Mouse (Mus musculus) liver, embryonic 11.5 days (tissue): ENCODE measurements at regions not wholly inside any gene's neighbourhood (a gene's known extent, or its start where the extent isn't known, plus 50 kb on each side); places are given as distances from the start of the nearest gene placed in this dataset.
A peak's percentile ranks its signal among the peaks of the same experiment; 100 is the strongest.

Experiments
- ATAC-seq: fragments of 200-750 bp; cut with Nextera tagmentation; replicated peaks from 2 replicates; pipeline ENCODE4 v1.8.0; 2017; ENCODE audit warnings: moderate number of reproducible peaks, mild to moderate bottlenecking, moderate TSS enrichment, moderate library complexity; ENCODE audit not compliant: low FRiP score
- DNase-seq: peaks from one replicate; pipeline ENCODE4 v3.0.0-alpha.2; 2017; ENCODE audit warnings: low spot score
- H3K27ac ChIP-seq: fragments of 300-500 bp; sonication (generic); 2 replicates; pipeline ENCODE4 v1.5.1; 2014; ENCODE audit warnings: mild to moderate bottlenecking, low read depth, low read length, control low read depth
- H3K27me3 ChIP-seq: fragments of 300-500 bp; sonication (generic); replicated peaks from 2 replicates; pipeline ENCODE4 v1.6.1; 2014; ENCODE audit warnings: low read length, mixed read lengths; ENCODE audit not compliant: control insufficient read depth, insufficient read depth
- H3K36me3 ChIP-seq: fragments of 300-500 bp; sonication (generic); 2 replicates; pipeline ENCODE4 v1.6.1; 2014; ENCODE audit warnings: mild to moderate bottlenecking, low read length, moderate library complexity, mixed read lengths; ENCODE audit not compliant: control insufficient read depth, insufficient read depth
- H3K4me1 ChIP-seq: fragments of 300-500 bp; sonication (generic); replicated peaks from 2 replicates; pipeline ENCODE4 v1.6.1; 2014; ENCODE audit warnings: low read length, mixed read lengths; ENCODE audit not compliant: control insufficient read depth, insufficient read depth
- H3K4me2 ChIP-seq: fragments of 300-500 bp; sonication (generic); 2 replicates; pipeline ENCODE4 v1.6.1; 2014; ENCODE audit warnings: mild to moderate bottlenecking, control low read depth, moderate library complexity
- H3K4me3 ChIP-seq: fragments of 300-500 bp; sonication (generic); 2 replicates; pipeline ENCODE4 v1.5.1; 2014; ENCODE audit warnings: low read depth, low read length, control low read depth
- H3K9ac ChIP-seq: fragments of 300-500 bp; sonication (generic); 2 replicates; pipeline ENCODE4 v1.6.1; 2014; ENCODE audit warnings: low read depth, low read length, control low read depth
- H3K9me3 ChIP-seq: fragments of 300-500 bp; sonication (generic); 2 replicates; pipeline ENCODE4 v1.6.1; 2016; ENCODE audit warnings: low read length, inconsistent platforms, mixed read lengths; ENCODE audit not compliant: control insufficient read depth
- WGBS: fragments of 180-500 bp; shearing (Covaris S2); extraction: QIAGEN DNeasy Blood & Tissue Kit; methylation state at CpG from one replicate; pipeline ENCODE4 v1.1.7; 2014; 5-methylcytosine and 5-hydroxymethylcytosine counted together

GRCm38 (mm10) chr13:102315921-102316692 is 377.3 kb upstream of the Cd180 start:
- H3K9ac ChIP-seq: no peak overlapping the region
- DNase-seq (no peak), ATAC-seq (no peak)
- H3K4me3 ChIP-seq: no peak overlapping the region
- H3K27ac ChIP-seq: no peak overlapping the region
- H3K4me2 ChIP-seq: no peak overlapping the region
- H3K4me1 ChIP-seq: no peaks in the 10 kb centered on the region
- no peaks in the 10 kb centered on the region for H3K9me3 ChIP-seq
- no peaks in the 10 kb centered on the region for H3K36me3 ChIP-seq
- no peaks in the 10 kb centered on the region for H3K27me3 ChIP-seq
- WGBS: 80% methylated on average over 3 of the region's 3 CpGs

DNA sequence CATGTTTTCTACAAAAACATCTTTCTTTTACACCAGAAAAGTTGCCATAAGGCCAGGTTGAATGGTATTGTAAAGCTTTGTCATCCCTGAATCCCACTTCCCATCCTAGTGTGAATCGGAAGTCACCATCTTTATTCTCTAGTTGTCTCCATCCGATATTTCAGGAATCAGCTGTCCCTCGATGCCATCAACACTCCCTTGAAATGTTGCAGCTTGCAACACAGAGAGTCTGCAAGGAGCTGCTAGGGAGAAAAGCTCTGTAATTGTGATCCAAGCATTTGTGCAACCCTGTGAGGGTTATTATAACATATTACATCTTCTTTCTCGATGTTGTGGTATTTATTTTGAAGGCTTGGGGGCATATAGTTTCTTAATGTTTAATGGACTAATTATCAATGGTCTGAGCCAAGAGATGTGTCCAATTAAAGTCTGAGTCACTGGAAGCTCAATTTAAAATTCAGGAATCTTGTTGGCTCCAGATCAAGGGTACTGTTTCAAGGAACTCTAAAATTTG is 374.4 kb upstream of the Cd180 start:
- DNase-seq: no peak
- no peaks in the 10 kb centered on the region for H3K9me3 ChIP-seq
- H3K9ac ChIP-seq: no peak overlapping the region
- H3K4me1 ChIP-seq: no peaks in the 10 kb centered on the region
- no peak overlapping the region for H3K4me3 ChIP-seq
- no peaks in the 10 kb centered on the region for H3K27me3 ChIP-seq
- no peak for ATAC-seq
- H3K4me2 ChIP-seq: no peak overlapping the region
- WGBS: 86% methylated on average over 4 of the region's 4 CpGs
- H3K27ac ChIP-seq: no peak overlapping the region
- H3K36me3 ChIP-seq: no peaks in the 10 kb centered on the region

DNA sequence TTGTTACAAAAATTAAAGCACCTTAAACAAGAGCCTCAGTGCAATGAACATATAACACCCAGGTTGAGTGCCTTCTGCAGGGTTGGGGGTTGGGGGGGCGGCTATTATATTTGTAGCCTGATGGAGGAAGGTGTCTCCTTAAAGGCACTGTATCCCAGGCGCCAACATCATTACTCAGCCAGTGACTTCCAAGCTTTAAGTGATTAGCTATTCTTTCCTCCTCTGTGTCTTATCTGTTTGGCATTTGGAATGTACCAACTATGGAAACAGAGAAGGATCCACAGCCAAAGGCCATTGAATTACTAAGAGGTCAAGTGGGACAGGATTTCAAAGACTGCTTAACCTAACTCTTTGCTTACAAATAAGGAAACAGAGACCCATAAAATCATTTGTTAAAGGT is 373.9 kb upstream of the Cd180 start:
- no peak overlapping the region for H3K9ac ChIP-seq
- no peak overlapping the region for H3K4me3 ChIP-seq
- H3K4me1 ChIP-seq: no peaks in the 10 kb centered on the region
- WGBS: 73% methylated on average over 2 of the region's 2 CpGs
- H3K36me3 ChIP-seq: no peaks in the 10 kb centered on the region
- no peak overlapping the region for H3K27ac ChIP-seq
- H3K27me3 ChIP-seq: no peaks in the 10 kb centered on the region
- DNase-seq (no peak), ATAC-seq (no peak)
- H3K4me2 ChIP-seq: no peak overlapping the region
- no peaks in the 10 kb centered on the region for H3K9me3 ChIP-seq

GRCm38 (mm10) chr13:102323876-102324275 is 369.5 kb upstream of the Cd180 start:
- Histone ChIP-seq H3K27me3 (no peaks in the 10 kb centered on the region), H3K4me3 (no peak overlapping the region), H3K9me3 (no peaks in the 10 kb centered on the region), H3K9ac (no peak overlapping the region), H3K4me2 (no peak overlapping the region), H3K27ac (no peak overlapping the region), H3K4me1 (no peaks in the 10 kb centered on the region), H3K36me3 (no peaks in the 10 kb centered on the region)
- no peak for ATAC-seq
- DNase-seq: no peak
- 89% methylated on average over 3 of the region's 3 CpGs for WGBS

- DNase-seq (no peak), ATAC-seq (peak; percentile 81)
- H3K27me3 ChIP-seq: no peaks in the 10 kb centered on the region
- no peaks in the 10 kb centered on the region for H3K36me3 ChIP-seq
- no peaks in the 10 kb centered on the region for H3K9me3 ChIP-seq
- no peak overlapping the region for H3K9ac ChIP-seq
- no peak overlapping the region for H3K4me2 ChIP-seq
- no peak overlapping the region for H3K27ac ChIP-seq
- H3K4me3 ChIP-seq: no peak overlapping the region
- 40% methylated on average over 2 of the region's 2 CpGs for WGBS
- H3K4me1 ChIP-seq: no peaks in the 10 kb centered on the region
These were observed 367.4 kb upstream of the Cd180 start for GRCm38 (mm10) chr13:102326003-102326402.

- no peak overlapping the region for H3K9ac ChIP-seq
- no peaks in the 10 kb centered on the region for H3K9me3 ChIP-seq
- no peak overlapping the region for H3K4me3 ChIP-seq
- H3K27ac ChIP-seq: no peak overlapping the region
- DNase-seq (no peak), ATAC-seq (no peak; the same call in 1 of the 2 replicates)
- WGBS: 78% methylated on average over 2 of the region's 2 CpGs
- H3K36me3 ChIP-seq: no peaks in the 10 kb centered on the region
- H3K4me2 ChIP-seq: no peak overlapping the region
- no peaks in the 10 kb centered on the region for H3K4me1 ChIP-seq
- no peaks in the 10 kb centered on the region for H3K27me3 ChIP-seq
These were observed 366.8 kb upstream of the Cd180 start for GRCm38 (mm10) chr13:102326544-102326943.

GRCm38 (mm10) chr13:102333667-102334066 is 359.7 kb upstream of the Cd180 start:
- WGBS: 74% methylated on average over 1 of the region's 1 CpGs
- Histone ChIP-seq H3K27ac (no peak overlapping the region), H3K4me3 (no peak overlapping the region), H3K9ac (no peak overlapping the region), H3K4me1 (no peaks in the 10 kb centered on the region), H3K9me3 (no peaks in the 10 kb centered on the region), H3K4me2 (no peak overlapping the region), H3K36me3 (no peaks in the 10 kb centered on the region), H3K27me3 (no peaks in the 10 kb centered on the region)
- no peak for ATAC-seq
- no peak for DNase-seq

GRCm38 (mm10) chr13:102334131-102334534 is 359.2 kb upstream of the Cd180 start:
- H3K9ac ChIP-seq: no peak overlapping the region
- H3K9me3 ChIP-seq: no peaks in the 10 kb centered on the region
- H3K4me1 ChIP-seq: no peaks in the 10 kb centered on the region
- no peak overlapping the region for H3K4me3 ChIP-seq
- H3K36me3 ChIP-seq: no peaks in the 10 kb centered on the region
- no peak overlapping the region for H3K27ac ChIP-seq
- no peak overlapping the region for H3K4me2 ChIP-seq
- ATAC-seq: no peak
- no peak for DNase-seq
- no peaks in the 10 kb centered on the region for H3K27me3 ChIP-seq
- WGBS: 67% methylated on average over 13 of the region's 13 CpGs

DNA sequence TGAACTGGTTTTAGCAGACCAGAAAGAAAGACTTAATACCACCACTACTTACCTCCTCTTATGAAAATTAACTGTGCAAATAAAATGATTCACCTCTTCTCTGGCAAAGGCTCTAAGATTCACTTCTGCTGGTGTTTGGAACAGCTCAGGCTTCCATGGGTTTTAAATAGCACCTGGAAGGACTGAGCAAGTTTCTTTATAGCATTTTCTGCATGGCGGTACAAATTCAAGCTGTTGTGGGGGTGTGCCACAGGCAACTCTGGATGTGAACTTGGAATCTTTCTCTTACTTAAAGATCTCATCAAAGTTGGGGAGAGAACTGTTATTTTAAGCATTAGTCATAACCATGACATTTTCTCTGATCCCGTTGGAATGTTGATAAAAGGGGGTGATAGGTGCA is 350.1 kb upstream of the Cd180 start:
- H3K4me2 ChIP-seq: no peak overlapping the region
- DNase-seq (no peak), ATAC-seq (no peak)
- H3K9me3 ChIP-seq: no peaks in the 10 kb centered on the region
- H3K4me3 ChIP-seq: no peak overlapping the region
- H3K4me1 ChIP-seq: no peaks in the 10 kb centered on the region
- H3K36me3 ChIP-seq: no peaks in the 10 kb centered on the region
- no peaks in the 10 kb centered on the region for H3K27me3 ChIP-seq
- no peak overlapping the region for H3K27ac ChIP-seq
- WGBS: 88% methylated on average over 2 of the region's 2 CpGs
- no peak overlapping the region for H3K9ac ChIP-seq
